Mouse (Mus musculus) thymus, adult 2 months (tissue): Measurements from ENCODE around the gene Cplx3.

Experiments
- CTCF ChIP-seq: fragments of 200-500 bp; IDR thresholded peaks from 2 replicates; pipeline ENCODE4 v1.5.1; 2012; ENCODE audit warnings: mild to moderate bottlenecking, control low read depth, low read length, moderate library complexity, borderline replicate concordance; ENCODE audit not compliant: control insufficient read depth, poor library complexity, insufficient read depth; ENCODE audit errors: extremely low read depth
- POLR2A ChIP-seq: fragments of 200-500 bp; IDR thresholded peaks from 2 replicates; pipeline ENCODE4 v1.6.1; 2012; ENCODE audit warnings: mild to moderate bottlenecking, low read length, control low read depth, moderate library complexity; ENCODE audit not compliant: control insufficient read depth, poor library complexity, insufficient read depth; ENCODE audit errors: extremely low read depth

DNA sequence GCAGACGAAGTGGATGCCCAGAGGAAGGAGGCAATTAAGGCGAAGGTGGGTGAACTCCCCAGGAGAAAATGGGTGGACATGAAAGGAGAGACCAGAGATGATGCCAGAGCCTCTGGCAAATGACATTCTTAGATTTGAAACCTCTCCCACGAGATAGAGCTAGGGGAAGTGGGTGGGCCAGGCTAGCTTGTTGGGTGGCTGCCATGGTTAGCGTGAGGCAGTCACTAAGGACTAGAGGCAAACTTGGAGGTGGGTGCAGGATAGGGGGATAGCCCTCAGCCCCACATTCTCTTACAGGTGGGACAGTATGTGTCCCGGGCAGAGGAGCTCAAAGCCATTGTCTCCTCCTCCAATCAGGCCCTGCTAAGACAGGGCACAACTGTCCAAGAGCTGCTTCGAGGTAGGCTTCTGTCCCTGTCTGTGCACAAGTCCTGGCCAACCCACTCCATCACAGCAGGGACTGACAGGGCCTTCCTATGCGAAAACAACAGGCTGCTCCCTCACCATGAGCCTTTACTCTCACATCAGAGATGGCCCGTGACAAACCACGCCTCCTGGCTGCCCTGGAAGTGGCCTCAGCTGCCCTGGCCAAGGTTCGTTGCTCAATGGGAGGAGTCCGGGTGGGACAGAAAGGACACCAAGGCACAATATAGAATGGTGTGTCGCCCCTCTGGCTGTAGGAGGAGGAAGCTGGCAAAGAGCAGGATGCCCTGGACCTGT lies 12.5 kb downstream of the Cplx3 start:
- TF ChIP-seq POLR2A (no peak), CTCF (no peak)
